Mouse (Mus musculus) spleen, postnatal 10 days (tissue): ENCODE results near the gene Insl6.

ENCODE experiments used
- DNase-seq, 2 experiments: peaks; one replicate each; pipeline ENCODE4 v3.0.0; 2021 to 2022; ENCODE audit warnings: low spot score in 2 of 2

Insl6 gene

GRCm38 (mm10) chr19:29354895-29355877, 30.0 kb upstream of the Insl6 start:
- peak; percentile 90 to 97 for DNase-seq

- DNase-seq, result no peak
Measured at GRCm38 (mm10) chr19:29350991-29351390, 25.8 kb upstream of the Insl6 start.

GRCm38 (mm10) chr19:29345636-29346035, 20.5 kb upstream of the Insl6 start:
- DNase-seq, result no peak

GRCm38 (mm10) chr19:29344868-29345267, 19.7 kb upstream of the Insl6 start:
- DNase-seq, result no peak

GRCm38 (mm10) chr19:29342281-29342680, 17.1 kb upstream of the Insl6 start:
- DNase-seq, result no peak

GRCm38 (mm10) chr19:29341029-29341428, 15.9 kb upstream of the Insl6 start:
- DNase-seq, result no peak

GRCm38 (mm10) chr19:29336624-29337023, 11.5 kb upstream of the Insl6 start:
- no peak for DNase-seq

- DNase-seq, result no peak
Measured at GRCm38 (mm10) chr19:29334068-29334745, 9.1 kb upstream of the Insl6 start, which contains the start of gene Rln1. Rln1 (minus strand) TSS chr19:29334670.

GRCm38 (mm10) chr19:29326822-29327552, 1.8 kb upstream of the Insl6 start:
- no peak for DNase-seq

GRCm38 (mm10) chr19:29326396-29326795, 1.2 kb upstream of the Insl6 start:
- no peak for DNase-seq

GRCm38 (mm10) chr19:29325852-29326180, 660 bp upstream of the Insl6 start:
- no peak for DNase-seq

- DNase-seq, result no peak
Measured at GRCm38 (mm10) chr19:29323416-29324049, 1.6 kb downstream of the Insl6 start.

- DNase-seq, result no peak
Measured at GRCm38 (mm10) chr19:29312661-29313060, 12.5 kb downstream of the Insl6 start.

GRCm38 (mm10) chr19:29311791-29312190, 13.4 kb downstream of the Insl6 start:
- no peak for DNase-seq

- DNase-seq, result no peak
Measured at GRCm38 (mm10) chr19:29308832-29309231, 16.3 kb downstream of the Insl6 start.

- no peak for DNase-seq
Measured at GRCm38 (mm10) chr19:29302119-29302518, 23.0 kb downstream of the Insl6 start.

- DNase-seq, result no peak
Measured at GRCm38 (mm10) chr19:29300919-29301318, 24.2 kb downstream of the Insl6 start.

GRCm38 (mm10) chr19:29297366-29297765, 27.8 kb downstream of the Insl6 start:
- DNase-seq, result no peak

GRCm38 (mm10) chr19:29296166-29296565, 29.0 kb downstream of the Insl6 start:
- DNase-seq, result no peak

- no peak for DNase-seq
Measured at GRCm38 (mm10) chr19:29294756-29295155, 30.4 kb downstream of the Insl6 start.

- DNase-seq, result no peak
Measured at GRCm38 (mm10) chr19:29292546-29292945, 32.6 kb downstream of the Insl6 start.

- no peak for DNase-seq
Measured at GRCm38 (mm10) chr19:29291532-29291931, 33.6 kb downstream of the Insl6 start.
